Mouse (Mus musculus): ENCODE results near the gene Meaf6. TPM values are rescaled to one million over a fixed set of nuclear protein-coding genes. Genes with fewer than 3 reads are reported as not detected.

The Meaf6 gene
- polyA plus RNA-seq, 1 experiment: 14.2 TPM

DNA sequence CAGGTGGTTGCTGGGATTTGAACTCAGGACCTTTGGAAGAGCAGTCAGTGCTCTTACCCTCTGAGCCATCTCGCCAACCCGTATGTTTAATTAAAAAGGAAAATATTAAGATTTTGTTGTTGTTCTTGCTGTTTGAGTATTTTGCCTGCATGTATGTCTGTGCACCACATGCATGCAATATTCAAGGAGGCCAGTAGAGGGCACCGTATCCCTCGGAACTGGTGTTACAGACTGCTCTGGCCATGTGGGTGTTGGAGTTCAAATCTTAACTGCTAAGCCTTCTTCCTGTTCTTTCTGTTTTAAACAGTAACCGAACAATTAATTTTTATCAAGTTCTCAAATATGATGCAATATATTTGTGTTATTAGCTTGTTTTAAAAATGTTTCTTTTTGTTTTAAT, 47.5 kb downstream of the Meaf6 start:
- H3K4me3 ChIP-seq (replicated peaks; ENCODE audit: extremely low read depth, low read depth, low read length): no peak overlapping the region
- TF ChIP-seq POLR2A (IDR thresholded peaks at IDR 0.05; ENCODE audit: borderline replicate concordance, extremely low read depth, low read depth, low read length): no peak
- TF ChIP-seq CTCF (IDR thresholded peaks at IDR 0.05; ENCODE audit: insufficient read depth, low read length): peak; percentile 72
- peaks cover 5% of the 10 kb centered on the region for H3K4me1 ChIP-seq (ENCODE audit: control insufficient read depth, insufficient read depth, low read length)
- DNase-seq: no peak
- 42% methylated on average over 5 of the region's 5 CpGs for WGBS

DNA sequence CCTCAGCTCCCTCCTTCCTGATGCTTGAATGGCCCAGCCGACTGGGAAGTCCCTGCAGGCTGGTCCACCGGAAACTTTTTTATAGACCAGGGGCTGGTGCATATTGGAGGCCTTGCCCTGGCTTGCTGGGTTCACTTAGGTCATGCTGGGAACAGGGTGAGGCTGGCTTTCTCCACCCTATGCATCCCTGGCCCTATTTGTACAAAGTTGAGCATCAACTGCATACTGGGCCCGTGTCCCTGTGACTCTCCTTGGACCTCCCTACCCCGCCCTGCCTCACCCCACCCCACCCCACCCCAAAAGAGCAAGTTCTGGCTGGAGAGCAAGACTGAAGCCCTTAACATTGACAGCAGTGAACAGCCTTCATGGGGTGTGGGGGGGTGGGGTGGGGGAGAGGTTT, 49.3 kb downstream of the Meaf6 start:
- 81% methylated on average over 4 of the region's 4 CpGs for WGBS
- H3K4me3 ChIP-seq (replicated peaks; ENCODE audit: extremely low read depth, low read depth, low read length): no peak overlapping the region
- peaks cover 5% of the 10 kb centered on the region for H3K4me1 ChIP-seq (ENCODE audit: control insufficient read depth, insufficient read depth, low read length)
- TF ChIP-seq CTCF (IDR thresholded peaks at IDR 0.05; ENCODE audit: insufficient read depth, low read length): no peak
- no peak for TF ChIP-seq POLR2A (IDR thresholded peaks at IDR 0.05; ENCODE audit: borderline replicate concordance, extremely low read depth, low read depth, low read length)
- no peak for DNase-seq

DNA sequence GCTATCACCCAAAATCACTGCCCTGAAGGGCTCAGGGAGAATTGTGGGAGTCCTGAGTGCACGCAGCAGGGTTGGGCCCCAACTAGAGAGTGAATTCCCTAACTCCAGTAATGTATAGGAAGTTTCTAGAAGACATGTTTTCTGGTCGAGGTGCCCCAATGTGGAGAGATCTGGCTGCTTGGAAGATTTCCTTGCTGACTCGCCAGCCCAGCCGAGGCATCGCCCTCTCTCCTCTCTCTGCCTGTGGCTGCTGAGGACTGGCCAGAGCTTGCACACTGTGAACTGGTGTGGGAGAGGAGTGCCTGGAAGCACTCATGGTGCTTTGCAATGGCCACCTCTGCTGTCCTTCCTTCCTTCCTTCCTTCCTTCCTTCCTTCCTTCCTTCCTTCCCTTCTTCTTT, 49.7 kb downstream of the Meaf6 start:
- 71% methylated on average over 5 of the region's 5 CpGs for WGBS
- Histone ChIP-seq H3K4me1 (ENCODE audit: control insufficient read depth, insufficient read depth, low read length) (peaks cover 5% of the 10 kb centered on the region), H3K4me3 (replicated peaks; ENCODE audit: extremely low read depth, low read depth, low read length) (no peak overlapping the region)
- TF ChIP-seq CTCF (IDR thresholded peaks at IDR 0.05; ENCODE audit: insufficient read depth, low read length): no peak
- no peak for TF ChIP-seq POLR2A (IDR thresholded peaks at IDR 0.05; ENCODE audit: borderline replicate concordance, extremely low read depth, low read depth, low read length)
- DNase-seq: no peak

DNA sequence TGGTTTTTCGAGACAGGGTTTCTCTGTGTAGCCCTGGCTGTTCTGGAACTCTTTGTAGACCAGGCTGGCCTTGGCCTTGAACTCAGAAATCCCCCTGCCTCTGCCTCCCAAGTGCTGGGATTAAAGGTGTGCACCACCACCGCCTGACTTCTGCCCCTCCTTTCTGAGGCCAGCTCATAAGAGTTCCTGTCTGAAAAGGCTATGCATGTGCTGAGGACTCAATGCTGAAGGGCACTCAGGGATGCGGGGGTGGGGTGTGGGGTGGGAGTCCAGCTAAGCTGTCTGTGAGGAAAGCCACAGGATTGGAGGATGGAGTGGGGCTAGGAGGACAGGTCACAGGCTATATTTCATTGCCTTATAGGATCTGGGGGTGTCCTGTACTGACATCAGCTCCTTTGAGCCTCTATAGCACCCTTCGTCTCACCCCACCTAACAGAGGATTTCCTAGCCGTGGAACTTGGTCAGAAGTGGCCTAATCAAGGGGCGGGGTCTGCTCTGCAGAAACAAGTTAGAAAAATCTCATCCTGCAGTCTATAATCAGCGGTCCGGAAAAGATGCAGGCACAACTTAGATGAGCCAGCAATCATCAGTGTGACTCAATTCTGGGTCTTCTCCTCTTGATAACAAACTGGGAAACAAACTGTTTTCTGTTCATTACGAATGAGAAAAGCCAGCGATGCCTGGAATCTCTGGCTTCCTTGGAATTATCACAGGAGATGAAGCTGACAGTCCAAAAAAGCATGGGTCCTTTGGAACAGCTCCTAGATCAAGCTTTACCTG, 50.3 kb downstream of the Meaf6 start:
- DNase-seq: no peak
- TF ChIP-seq POLR2A (IDR thresholded peaks at IDR 0.05; ENCODE audit: borderline replicate concordance, extremely low read depth, low read depth, low read length): no peak
- TF ChIP-seq CTCF (IDR thresholded peaks at IDR 0.05; ENCODE audit: insufficient read depth, low read length): no peak
- Histone ChIP-seq H3K4me3 (replicated peaks; ENCODE audit: extremely low read depth, low read depth, low read length) (no peak overlapping the region), H3K4me1 (ENCODE audit: control insufficient read depth, insufficient read depth, low read length) (peaks cover 5% of the 10 kb centered on the region)
- WGBS: 74% methylated on average over 10 of the region's 10 CpGs

DNA sequence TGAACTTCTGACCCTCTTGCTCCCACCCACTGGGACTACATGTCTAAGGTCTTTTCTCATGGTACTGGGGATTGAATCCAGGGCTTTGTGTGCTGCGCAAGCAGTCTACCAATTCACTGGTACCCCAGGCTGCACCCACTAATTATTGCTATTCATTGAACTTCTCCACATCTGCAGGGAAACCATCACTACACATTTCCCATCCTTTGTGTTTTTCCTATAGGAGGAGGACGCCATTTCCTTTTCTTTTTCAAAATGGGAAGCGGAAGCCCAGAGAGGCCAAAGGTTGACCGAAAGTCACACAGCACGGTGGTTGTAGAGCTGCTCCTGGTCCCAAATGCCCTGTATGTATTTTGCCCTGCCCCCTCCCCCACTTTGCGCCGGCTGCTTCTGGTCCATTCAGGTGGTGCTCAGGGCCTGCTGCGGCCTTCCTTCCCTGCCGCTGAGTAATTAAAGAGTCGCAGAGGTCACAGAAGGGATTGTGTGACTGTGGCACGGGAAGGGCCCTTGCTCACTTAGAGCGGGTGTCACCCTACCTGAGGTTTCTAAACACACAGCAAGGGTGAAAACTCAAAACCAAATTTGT, 51.5 kb downstream of the Meaf6 start:
- peaks cover 2% of the 10 kb centered on the region; the same call in 1 of the 2 replicates for H3K4me1 ChIP-seq (ENCODE audit: control insufficient read depth, insufficient read depth, low read length)
- no peak for DNase-seq
- WGBS: 68% methylated on average over 12 of the region's 12 CpGs
- no peak overlapping the region for H3K4me3 ChIP-seq (replicated peaks; ENCODE audit: extremely low read depth, low read depth, low read length)
- TF ChIP-seq POLR2A (IDR thresholded peaks at IDR 0.05; ENCODE audit: borderline replicate concordance, extremely low read depth, low read depth, low read length) (no peak), CTCF (IDR thresholded peaks at IDR 0.05; ENCODE audit: insufficient read depth, low read length) (no peak)

GRCm38 (mm10) chr4:125138321-125138720, 53.4 kb downstream of the Meaf6 start:
- Histone ChIP-seq H3K4me1 (ENCODE audit: control insufficient read depth, insufficient read depth, low read length) (no peaks in the 10 kb centered on the region), H3K4me3 (replicated peaks; ENCODE audit: extremely low read depth, low read depth, low read length) (no peak overlapping the region)
- DNase-seq: no peak
- WGBS: 44% methylated on average over 7 of the region's 7 CpGs
- TF ChIP-seq POLR2A (IDR thresholded peaks at IDR 0.05; ENCODE audit: borderline replicate concordance, extremely low read depth, low read depth, low read length) (no peak), CTCF (IDR thresholded peaks at IDR 0.05; ENCODE audit: insufficient read depth, low read length) (no peak)

GRCm38 (mm10) chr4:125144211-125144610, 59.3 kb downstream of the Meaf6 start:
- WGBS: 64% methylated on average over 5 of the region's 5 CpGs
- H3K4me1 ChIP-seq (ENCODE audit: control insufficient read depth, insufficient read depth, low read length): no peaks in the 10 kb centered on the region

DNA sequence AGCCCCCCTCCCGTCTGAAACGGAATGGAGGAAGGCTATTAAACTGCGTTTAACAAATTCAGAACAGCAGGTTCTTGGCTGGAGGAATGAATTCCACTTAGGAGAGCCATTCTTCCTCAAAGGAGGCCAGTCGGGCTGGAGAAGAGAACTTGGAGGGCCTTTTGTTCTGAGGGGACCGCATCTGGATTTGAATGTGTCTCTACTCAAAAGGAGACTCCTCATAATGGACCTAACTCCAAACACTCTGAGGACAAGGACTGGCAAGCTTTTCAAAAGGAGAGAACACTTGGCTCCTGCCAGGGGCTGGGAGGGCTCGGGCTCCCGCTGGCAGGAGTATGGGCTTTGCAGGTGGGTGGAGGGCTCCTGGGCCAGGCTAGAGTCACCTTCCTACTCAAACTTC, 59.7 kb downstream of the Meaf6 start:
- TF ChIP-seq POLR2A (IDR thresholded peaks at IDR 0.05; ENCODE audit: borderline replicate concordance, extremely low read depth, low read depth, low read length): no peak
- no peak for TF ChIP-seq CTCF (IDR thresholded peaks at IDR 0.05; ENCODE audit: insufficient read depth, low read length)
- WGBS: 46% methylated on average over 7 of the region's 7 CpGs
- no peak overlapping the region for H3K4me3 ChIP-seq (replicated peaks; ENCODE audit: extremely low read depth, low read depth, low read length)
- DNase-seq: no peak
- no peaks in the 10 kb centered on the region for H3K4me1 ChIP-seq (ENCODE audit: control insufficient read depth, insufficient read depth, low read length)

More at GRCm38 (mm10) chr4:125144211-125144610, 59.3 kb downstream of the Meaf6 start:
- no peak for TF ChIP-seq POLR2A (IDR thresholded peaks at IDR 0.05; ENCODE audit: borderline replicate concordance, extremely low read depth, low read depth, low read length)
- no peak for TF ChIP-seq CTCF (IDR thresholded peaks at IDR 0.05; ENCODE audit: insufficient read depth, low read length)
- no peak for DNase-seq
- no peak overlapping the region for H3K4me3 ChIP-seq (replicated peaks; ENCODE audit: extremely low read depth, low read depth, low read length)

DNA sequence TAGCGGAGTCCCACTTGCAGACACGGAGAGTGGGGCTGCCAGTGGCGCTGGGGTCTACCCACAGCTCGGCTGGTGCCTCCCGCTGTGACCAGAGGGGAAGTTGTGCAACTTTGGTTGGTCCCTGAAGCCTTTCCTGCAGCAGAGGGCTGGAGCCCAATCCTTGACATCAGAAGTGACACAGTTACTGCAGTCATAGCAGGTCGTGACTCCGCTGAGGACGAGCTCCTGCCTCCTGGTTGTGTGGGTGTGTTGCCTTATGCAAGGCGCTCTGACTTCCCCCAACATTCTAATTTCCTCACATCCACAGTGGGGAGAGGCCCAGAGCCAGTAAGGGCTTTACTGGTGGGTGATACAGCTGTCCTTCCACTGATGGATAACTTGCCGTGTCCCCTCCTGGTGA, 60.3 kb downstream of the Meaf6 start:
- WGBS: 15% methylated on average over 10 of the region's 10 CpGs
- TF ChIP-seq CTCF (IDR thresholded peaks at IDR 0.05; ENCODE audit: insufficient read depth, low read length) (no peak), POLR2A (IDR thresholded peaks at IDR 0.05; ENCODE audit: borderline replicate concordance, extremely low read depth, low read depth, low read length) (no peak)
- H3K4me3 ChIP-seq (replicated peaks; ENCODE audit: extremely low read depth, low read depth, low read length): no peak overlapping the region
- H3K4me1 ChIP-seq (ENCODE audit: control insufficient read depth, insufficient read depth, low read length): no peaks in the 10 kb centered on the region
- DNase-seq: no peak

GRCm38 (mm10) chr4:125147970-125148369, 63.0 kb downstream of the Meaf6 start:
- 89% methylated on average over 4 of the region's 4 CpGs for WGBS
- TF ChIP-seq CTCF (IDR thresholded peaks at IDR 0.05; ENCODE audit: insufficient read depth, low read length) (no peak), POLR2A (IDR thresholded peaks at IDR 0.05; ENCODE audit: borderline replicate concordance, extremely low read depth, low read depth, low read length) (no peak)
- H3K4me1 ChIP-seq (ENCODE audit: control insufficient read depth, insufficient read depth, low read length): no peaks in the 10 kb centered on the region
- DNase-seq: no peak
- H3K4me3 ChIP-seq (replicated peaks; ENCODE audit: extremely low read depth, low read depth, low read length): no peak overlapping the region
